Mouse (Mus musculus): ENCODE data around the gene Tprkb.
"Not testable (repeated sequence)": the region's sequence is repeated elsewhere in the genome, so short reads cannot be mapped to it uniquely, and the experiment has no call there.

The Tprkb gene

DNA sequence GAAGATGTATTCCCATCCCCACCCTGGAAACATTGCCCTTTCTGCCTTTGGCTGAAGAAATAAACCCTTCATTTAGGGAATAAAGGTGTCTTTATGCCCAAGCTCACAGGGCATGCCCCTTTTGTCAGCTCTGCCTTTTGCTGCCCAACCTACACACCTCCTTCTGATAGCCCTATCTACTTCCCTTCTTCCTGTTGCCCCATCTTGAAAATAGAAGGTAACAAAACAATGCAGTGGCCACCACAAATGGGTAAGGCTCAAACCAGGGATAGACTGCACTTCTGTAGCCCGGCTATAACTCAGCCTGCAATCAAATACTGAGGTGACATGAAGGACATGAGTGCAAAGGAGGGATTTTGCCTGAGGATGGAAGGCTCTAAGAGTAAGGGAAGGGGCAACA, 64.1 kb downstream of the Tprkb start:
- no peak for DNase-seq

DNA sequence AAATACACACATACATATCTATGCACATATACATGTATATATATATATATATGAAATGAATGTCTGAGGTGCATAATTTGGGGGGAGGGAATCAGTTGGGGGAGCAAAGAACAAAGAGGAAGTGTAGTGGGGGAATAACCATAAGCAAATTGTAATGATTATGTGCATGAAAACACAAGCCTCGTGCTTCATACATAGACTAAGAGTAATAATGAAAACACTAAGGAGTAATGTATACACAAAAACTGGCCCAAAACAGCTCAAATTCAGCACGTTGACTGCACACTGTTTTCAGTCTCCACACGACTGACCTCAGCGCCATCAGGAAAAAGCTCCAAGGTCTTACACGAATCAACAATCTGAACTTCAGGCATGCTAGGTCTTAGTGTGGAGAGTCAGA, 64.6 kb downstream of the Tprkb start:
- DNase-seq = no peak

DNA sequence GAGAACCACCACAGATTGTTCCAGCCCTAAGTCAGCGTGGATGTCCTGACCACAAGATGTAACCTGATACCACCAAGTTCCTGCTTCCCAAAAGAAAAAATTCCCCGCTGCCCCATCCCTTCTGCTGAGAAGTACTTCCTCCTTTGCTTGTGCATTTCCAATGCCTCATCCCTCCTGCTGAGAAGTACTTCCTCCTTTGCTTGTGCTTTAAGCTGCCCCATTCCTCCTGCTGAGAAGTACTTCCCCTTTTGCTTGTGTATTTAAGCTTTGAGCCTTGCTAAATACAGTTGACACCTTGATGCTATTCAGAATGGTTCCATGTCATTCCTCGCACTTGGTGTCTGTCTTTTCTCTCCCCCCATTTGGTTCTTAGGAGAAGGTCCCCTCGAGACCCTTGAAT, 67.1 kb downstream of the Tprkb start:
- not testable (repeated sequence) for DNase-seq

Data from kidney, postnatal 14 days (tissue).